ENCODE assay signal across 34 mouse cellular contexts in the genomic region with DNA sequence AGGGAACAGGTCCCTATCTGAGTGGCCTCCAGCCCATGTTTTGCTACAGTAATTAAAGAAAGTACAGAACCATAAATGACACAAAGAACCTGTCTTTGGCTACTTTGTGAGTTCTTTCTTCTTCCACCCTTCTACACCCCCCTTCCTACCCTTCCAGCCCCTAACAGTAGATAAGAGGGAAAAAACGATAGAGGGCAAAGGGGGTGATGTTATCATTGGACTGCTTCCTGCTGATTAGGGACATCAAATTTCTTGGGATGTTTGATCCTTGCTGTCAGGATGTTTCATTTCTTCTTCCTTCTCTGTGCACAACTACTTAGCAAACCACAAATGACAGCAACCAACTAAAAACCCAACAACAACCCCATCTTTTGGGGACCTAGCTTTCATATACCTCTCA.
"Had no signal": no experiment of that assay in that cellular context is flagged by ENCODE, and none has a peak within 500 bp of the region (broad histone marks: within the 10 kb centered on the region; RNA-seq: fewer than 3 reads in every experiment).

No protein-coding gene starts in this region.

- H3K9ac ChIP-seq: heart, embryonic 12.5 days; heart, embryonic 13.5 days; heart, embryonic 15.5 days; hindbrain, embryonic 12.5 days; hindbrain, embryonic 13.5 days; hindbrain, embryonic 14.5 days; hindbrain, embryonic 15.5 days; intestine, embryonic 15.5 days; kidney, embryonic 15.5 days had no signal

- DNase-seq: heart, postnatal 10 days; heart, postnatal 14 days; heart, postnatal 36 days; heart, postnatal 4 days; kidney, adult 11 months; kidney, adult 18-20 months; kidney, adult 2 months; kidney, adult 8-10 months; kidney, adult 9 months; kidney, postnatal 10 days; kidney, postnatal 14 days; kidney, postnatal 25 days; kidney, postnatal 36 days; kidney, postnatal 4 days; layer of hippocampus, adult 9-11 months; layer of hippocampus, postnatal 36 days had no signal

- H3K27me3 ChIP-seq: intestine, embryonic 15.5 days had no signal

- H3K4me1 ChIP-seq: intestine, embryonic 15.5 days had no signal

- H3K4me3 ChIP-seq: heart, embryonic 12.5 days; heart, embryonic 13.5 days; heart, embryonic 15.5 days; hindbrain, embryonic 10.5 days; hindbrain, embryonic 12.5 days; hindbrain, embryonic 13.5 days; hindbrain, embryonic 15.5 days; intestine, embryonic 15.5 days; kidney, embryonic 15.5 days; layer of hippocampus, adult 2 months; left cerebral cortex, adult 2 months had no signal

- H3K9me3 ChIP-seq: heart, embryonic 13.5 days; heart, embryonic 15.5 days; hindbrain, embryonic 10.5 days; hindbrain, embryonic 12.5 days; hindbrain, embryonic 15.5 days; intestine, embryonic 15.5 days had no signal

- H3K36me3 ChIP-seq: heart, embryonic 12.5 days; heart, embryonic 13.5 days; heart, embryonic 15.5 days; hindbrain, embryonic 10.5 days; hindbrain, embryonic 12.5 days; hindbrain, embryonic 13.5 days; hindbrain, embryonic 15.5 days; intestine, embryonic 15.5 days; kidney, embryonic 15.5 days had no signal

- ATAC-seq: hindbrain, embryonic 16.5 days; hindbrain, postnatal 0 days; inflammation-experienced regulatory T-cells, adult 6 months; intestine, embryonic 15.5 days; intestine, embryonic 16.5 days; intestine, postnatal 0 days had no signal

- H3K27ac ChIP-seq: heart, embryonic 13.5 days; heart, embryonic 15.5 days; hindbrain, embryonic 12.5 days; hindbrain, embryonic 13.5 days; hindbrain, embryonic 14.5 days; hindbrain, embryonic 15.5 days; hindbrain, postnatal 0 days; intestine, embryonic 15.5 days; kidney, embryonic 15.5 days; kidney, postnatal 0 days; layer of hippocampus, adult 2 months; left cerebral cortex, adult 2 months had no signal
